Mouse (Mus musculus): Measurements from ENCODE around the gene Capn12. TPM values are rescaled to one million over a fixed set of nuclear protein-coding genes. Genes with fewer than 3 reads are reported as not detected.

Gene Capn12
- polyA plus RNA-seq, 1 experiment from 2014 or later, result 0.67 TPM

DNA sequence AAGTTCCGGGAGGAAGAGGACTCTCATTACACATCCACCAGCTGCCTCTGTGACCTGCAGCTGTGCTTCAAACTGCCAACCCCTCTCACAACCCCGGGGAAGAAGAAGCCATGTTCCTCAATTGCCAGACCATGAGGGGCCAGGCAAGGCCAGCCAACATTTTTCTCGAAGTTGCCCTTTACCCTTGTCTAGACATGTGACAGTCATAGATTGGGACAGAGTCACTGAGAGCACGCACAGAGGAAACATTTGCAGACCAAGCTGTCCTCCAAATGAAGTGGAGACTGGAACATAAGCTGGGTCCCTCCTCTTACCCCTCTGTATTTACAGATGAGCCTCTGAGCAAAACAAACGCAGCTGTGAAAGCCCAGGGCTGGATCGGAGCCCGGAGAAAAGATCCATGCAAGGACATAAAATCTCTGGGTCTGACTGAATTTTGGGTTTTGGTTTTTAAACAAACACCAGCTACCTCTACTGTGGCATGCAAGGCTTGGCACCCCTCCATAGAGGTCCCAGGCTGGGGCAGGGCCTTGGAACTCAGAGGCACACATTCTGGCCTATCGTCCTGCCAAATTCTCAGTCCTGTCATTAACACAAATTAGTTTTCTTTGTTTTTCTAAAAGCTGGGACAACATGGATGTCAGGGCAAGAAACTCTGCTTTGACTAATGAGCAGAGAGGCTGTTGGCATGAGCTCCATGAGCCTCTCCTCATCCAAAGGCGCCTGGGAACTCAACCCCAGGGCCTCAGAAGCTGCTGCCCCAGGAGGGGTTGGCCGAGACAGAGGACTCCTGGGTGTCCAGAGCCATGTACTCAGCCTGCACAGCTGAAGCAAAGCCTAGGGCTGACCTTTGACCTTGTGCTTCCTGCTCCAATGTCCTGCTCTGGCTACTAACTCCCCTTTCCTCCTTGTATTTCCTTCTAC, 36.5 kb downstream of the Capn12 start:
- Histone ChIP-seq H3K4me1 (ENCODE audit: control insufficient read depth, insufficient read depth, low read length) (peaks cover 38% of the 10 kb centered on the region), H3K4me2 (replicated peaks; ENCODE audit: low read depth, low read length) (no peak overlapping the region), H3K27me3 (ENCODE audit: control insufficient read depth, insufficient read depth, low read length) (no peaks in the 10 kb centered on the region), H3K36me3 (ENCODE audit: control insufficient read depth, insufficient read depth, low read length) (peaks cover 46% of the 10 kb centered on the region), H3K27ac (ENCODE audit: low read length) (peak overlapping the region; percentile 82), H3K9ac (replicated peaks; ENCODE audit: low read depth, low read length) (no peak overlapping the region), H3K4me3 (ENCODE audit: low read depth, low read length) (no peak overlapping the region), H3K9me3 (ENCODE audit: control insufficient read depth, low read depth, low read length) (no peaks in the 10 kb centered on the region)
- peak; percentile 38; the same call in 1 of the 2 replicates for ATAC-seq (ENCODE audit: insufficient number of reproducible peaks, insufficient read depth, low FRiP score, low read depth)
- whole genome bisulfite sequencing, result 47% methylated on average over 10 of the region's 10 CpGs

DNA sequence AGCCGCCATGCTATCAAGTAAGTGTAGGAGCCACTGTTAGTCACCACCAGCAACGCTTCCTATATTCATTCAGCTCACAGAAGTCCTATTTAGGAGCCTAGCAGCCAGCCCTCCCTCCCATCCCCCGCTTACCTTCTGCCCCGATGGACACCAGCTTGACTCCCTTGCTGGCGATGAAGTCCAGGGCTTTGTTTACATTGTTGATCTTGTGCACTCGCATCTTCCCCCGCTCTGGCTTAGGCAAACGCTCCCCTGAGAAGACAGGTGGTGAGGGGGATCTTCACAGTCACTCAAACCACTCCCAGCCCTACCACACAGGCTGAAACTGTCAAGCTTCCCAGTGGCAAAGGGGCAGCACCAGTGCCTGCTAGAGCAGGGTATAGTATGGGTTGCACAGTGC, 37.3 kb downstream of the Capn12 start:
- H3K4me2 ChIP-seq (replicated peaks; ENCODE audit: low read depth, low read length), result no peak overlapping the region
- WGBS, result 48% methylated on average over 8 of the region's 8 CpGs
- H3K9ac ChIP-seq (replicated peaks; ENCODE audit: low read depth, low read length), result 0 out of 2 replicates have a peak overlapping the region, but pooled peaks have one; percentile 18
- no peaks in the 10 kb centered on the region for H3K27me3 ChIP-seq (ENCODE audit: control insufficient read depth, insufficient read depth, low read length)
- H3K9me3 ChIP-seq (ENCODE audit: control insufficient read depth, low read depth, low read length), result no peaks in the 10 kb centered on the region
- peak overlapping the region; percentile 82 for H3K27ac ChIP-seq (ENCODE audit: low read length)
- peaks cover 46% of the 10 kb centered on the region for H3K4me1 ChIP-seq (ENCODE audit: control insufficient read depth, insufficient read depth, low read length)
- peaks cover 39% of the 10 kb centered on the region for H3K36me3 ChIP-seq (ENCODE audit: control insufficient read depth, insufficient read depth, low read length)
- H3K4me3 ChIP-seq (ENCODE audit: low read depth, low read length), result no peak overlapping the region
- no peak for ATAC-seq (ENCODE audit: insufficient number of reproducible peaks, insufficient read depth, low FRiP score, low read depth)

DNA sequence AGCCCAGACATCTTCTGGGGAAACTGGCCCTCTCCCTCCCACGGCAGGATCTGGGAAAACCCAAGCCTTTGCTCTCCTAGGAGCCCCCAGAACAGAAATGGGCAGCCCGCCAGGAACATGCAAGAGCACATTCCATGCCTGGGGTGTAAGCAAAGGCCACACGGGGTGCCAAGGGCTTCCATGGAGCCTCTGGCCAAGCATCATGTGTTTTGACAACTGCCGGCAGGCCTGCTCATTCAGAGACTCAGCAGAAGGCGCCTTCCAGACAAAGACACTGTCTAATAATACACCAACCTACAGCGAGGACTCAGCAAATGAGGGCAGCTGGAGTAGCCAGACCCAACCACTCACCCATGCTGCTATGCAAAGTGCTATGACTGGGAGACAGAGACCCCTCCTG, 38.6 kb downstream of the Capn12 start:
- no peaks in the 10 kb centered on the region for H3K9me3 ChIP-seq (ENCODE audit: control insufficient read depth, low read depth, low read length)
- no peak overlapping the region for H3K4me2 ChIP-seq (replicated peaks; ENCODE audit: low read depth, low read length)
- peaks cover 59% of the 10 kb centered on the region for H3K4me1 ChIP-seq (ENCODE audit: control insufficient read depth, insufficient read depth, low read length)
- no peak overlapping the region for H3K4me3 ChIP-seq (ENCODE audit: low read depth, low read length)
- H3K36me3 ChIP-seq (ENCODE audit: control insufficient read depth, insufficient read depth, low read length), result peaks cover 27% of the 10 kb centered on the region
- ATAC-seq (ENCODE audit: insufficient number of reproducible peaks, insufficient read depth, low FRiP score, low read depth), result peak; percentile 63
- H3K9ac ChIP-seq (replicated peaks; ENCODE audit: low read depth, low read length), result no peak overlapping the region
- H3K27me3 ChIP-seq (ENCODE audit: control insufficient read depth, insufficient read depth, low read length), result no peaks in the 10 kb centered on the region
- 9% methylated on average over 6 of the region's 6 CpGs for WGBS
- peak overlapping the region; percentile 82 for H3K27ac ChIP-seq (ENCODE audit: low read length)

DNA sequence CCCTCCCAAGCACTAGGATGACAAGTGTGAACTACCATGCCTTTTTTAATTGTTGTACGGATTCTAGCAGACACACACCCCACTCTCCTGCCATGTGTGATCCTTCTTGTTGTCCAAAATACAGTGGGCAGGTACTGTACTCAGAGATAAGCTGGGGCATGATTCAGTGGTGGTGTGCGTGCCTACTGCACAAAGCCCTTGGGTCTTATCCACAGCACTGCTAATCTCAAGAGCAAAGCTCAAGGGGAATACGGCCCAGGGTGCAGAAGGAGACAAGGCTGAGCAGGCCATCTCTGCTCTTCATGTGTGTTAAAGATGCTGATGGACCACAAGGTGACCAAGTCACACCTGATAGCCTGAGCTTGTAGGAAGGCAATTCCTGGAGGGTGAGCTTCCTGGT, 40.0 kb downstream of the Capn12 start:
- 84% methylated on average over 3 of the region's 3 CpGs for WGBS
- H3K4me2 ChIP-seq (replicated peaks; ENCODE audit: low read depth, low read length), result no peak overlapping the region
- no peak for ATAC-seq (ENCODE audit: insufficient number of reproducible peaks, insufficient read depth, low FRiP score, low read depth)

DNA sequence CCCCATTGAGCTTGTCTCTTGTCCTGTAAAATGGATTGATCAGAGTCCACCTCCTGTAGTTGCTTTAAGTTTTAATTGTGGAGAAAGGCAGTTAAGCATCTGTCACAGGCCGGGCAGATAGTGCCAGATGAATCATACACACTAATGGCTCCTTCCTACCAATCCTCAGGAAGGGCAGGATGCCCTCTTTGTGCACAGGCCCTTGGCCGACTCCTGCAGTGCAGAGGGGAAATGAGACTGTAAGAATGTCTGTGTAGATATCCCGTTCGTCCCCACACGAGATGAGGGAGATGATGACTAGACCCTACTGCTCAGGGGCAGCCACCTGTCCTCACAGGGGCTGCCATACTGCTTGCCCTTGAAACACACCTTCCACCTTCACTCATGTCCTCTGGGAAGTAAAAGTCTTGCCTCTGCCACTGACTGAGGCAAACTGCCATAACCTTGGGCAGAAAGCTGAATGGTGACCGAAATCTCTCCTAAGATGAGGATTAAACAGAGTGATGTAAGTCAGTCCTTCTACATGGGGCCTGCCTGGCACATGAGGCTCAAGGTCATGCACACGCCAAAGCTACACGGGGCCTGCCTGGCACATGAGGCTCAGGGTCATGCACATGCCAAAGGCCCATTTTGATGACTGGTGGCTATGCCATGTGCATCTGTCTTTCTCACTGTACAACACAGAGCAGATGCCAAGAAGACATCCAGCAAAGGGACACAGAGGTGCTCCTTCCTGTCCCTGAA, 40.7 kb downstream of the Capn12 start:
- peaks cover 9% of the 10 kb centered on the region; the same call in 1 of the 2 replicates for H3K36me3 ChIP-seq (ENCODE audit: control insufficient read depth, insufficient read depth, low read length)
- H3K4me2 ChIP-seq (replicated peaks; ENCODE audit: low read depth, low read length), result no peak overlapping the region
- no peaks in the 10 kb centered on the region for H3K9me3 ChIP-seq (ENCODE audit: control insufficient read depth, low read depth, low read length)
- H3K27me3 ChIP-seq (ENCODE audit: control insufficient read depth, insufficient read depth, low read length), result no peaks in the 10 kb centered on the region
- no peak overlapping the region for H3K9ac ChIP-seq (replicated peaks; ENCODE audit: low read depth, low read length)
- H3K4me1 ChIP-seq (ENCODE audit: control insufficient read depth, insufficient read depth, low read length), result peaks cover 74% of the 10 kb centered on the region
- WGBS, result 84% methylated on average over 8 of the region's 8 CpGs
- H3K4me3 ChIP-seq (ENCODE audit: low read depth, low read length), result no peak overlapping the region
- ATAC-seq (ENCODE audit: insufficient number of reproducible peaks, insufficient read depth, low FRiP score, low read depth), result no peak
- H3K27ac ChIP-seq (ENCODE audit: low read length), result peak overlapping the region; percentile 28; the same call in 1 of the 2 replicates

More for the DNA sequence above, 40.0 kb downstream of the Capn12 start:
- Histone ChIP-seq H3K9ac (replicated peaks; ENCODE audit: low read depth, low read length) (no peak overlapping the region), H3K36me3 (ENCODE audit: control insufficient read depth, insufficient read depth, low read length) (peaks cover 13% of the 10 kb centered on the region), H3K27me3 (ENCODE audit: control insufficient read depth, insufficient read depth, low read length) (no peaks in the 10 kb centered on the region), H3K9me3 (ENCODE audit: control insufficient read depth, low read depth, low read length) (no peaks in the 10 kb centered on the region), H3K4me1 (ENCODE audit: control insufficient read depth, insufficient read depth, low read length) (peaks cover 72% of the 10 kb centered on the region), H3K27ac (ENCODE audit: low read length) (peak overlapping the region; percentile 48; the same call in 1 of the 2 replicates), H3K4me3 (ENCODE audit: low read depth, low read length) (no peak overlapping the region)

DNA sequence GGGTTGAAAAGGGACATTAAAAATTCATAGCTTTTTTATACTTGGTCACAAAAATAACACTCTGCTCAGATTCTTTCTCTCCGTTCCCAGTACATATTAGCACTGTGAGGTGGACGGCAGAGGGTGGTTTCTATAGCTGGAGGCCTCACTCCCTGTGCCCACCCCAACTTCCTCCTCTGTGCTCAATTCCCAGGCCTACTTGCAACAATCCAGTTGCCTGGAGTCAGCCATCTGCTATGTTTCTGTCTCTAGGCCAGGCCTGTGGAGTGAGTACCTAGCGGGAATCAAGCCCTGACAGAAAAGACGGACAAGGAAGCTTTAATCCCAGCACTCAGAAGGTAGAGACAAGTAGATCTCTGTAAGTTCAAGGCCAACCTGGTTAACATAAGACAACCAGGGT, 41.4 kb downstream of the Capn12 start:
- no peak overlapping the region for H3K4me2 ChIP-seq (replicated peaks; ENCODE audit: low read depth, low read length)
- H3K36me3 ChIP-seq (ENCODE audit: control insufficient read depth, insufficient read depth, low read length), result peaks cover 9% of the 10 kb centered on the region; the same call in 1 of the 2 replicates
- H3K27ac ChIP-seq (ENCODE audit: low read length), result peak overlapping the region; percentile 90; the same call in 1 of the 2 replicates
- no peaks in the 10 kb centered on the region for H3K9me3 ChIP-seq (ENCODE audit: control insufficient read depth, low read depth, low read length)
- H3K9ac ChIP-seq (replicated peaks; ENCODE audit: low read depth, low read length), result no peak overlapping the region
- WGBS, result 80% methylated on average over 4 of the region's 4 CpGs
- ATAC-seq (ENCODE audit: insufficient number of reproducible peaks, insufficient read depth, low FRiP score, low read depth), result no peak
- H3K27me3 ChIP-seq (ENCODE audit: control insufficient read depth, insufficient read depth, low read length), result no peaks in the 10 kb centered on the region
- H3K4me1 ChIP-seq (ENCODE audit: control insufficient read depth, insufficient read depth, low read length), result peaks cover 74% of the 10 kb centered on the region
- H3K4me3 ChIP-seq (ENCODE audit: low read depth, low read length), result no peak overlapping the region

DNA sequence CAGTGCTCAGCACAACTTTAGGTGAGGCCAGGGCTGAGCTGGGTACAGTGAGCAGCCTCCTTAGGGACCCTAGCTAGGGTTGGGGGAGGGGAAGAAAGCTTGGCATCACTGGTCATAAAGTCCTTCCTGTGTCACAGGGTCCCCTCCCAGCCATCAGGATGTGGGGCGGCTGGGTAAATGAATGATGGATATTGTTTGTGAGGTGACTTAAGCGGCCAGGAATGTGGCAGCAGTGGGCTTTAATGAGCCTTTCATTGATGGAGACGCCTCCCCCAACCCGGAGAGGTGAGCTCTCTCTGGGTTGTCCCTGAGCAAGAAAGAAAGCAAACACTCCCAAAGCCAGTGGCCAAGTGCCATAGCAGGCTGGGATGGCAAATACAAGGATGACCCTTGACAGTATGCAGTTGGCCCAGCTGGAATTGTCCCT, 42.7 kb downstream of the Capn12 start:
- H3K4me1 ChIP-seq (ENCODE audit: control insufficient read depth, insufficient read depth, low read length), result peaks cover 65% of the 10 kb centered on the region
- WGBS, result 17% methylated on average over 4 of the region's 4 CpGs
- ATAC-seq (ENCODE audit: insufficient number of reproducible peaks, insufficient read depth, low FRiP score, low read depth), result peak; percentile 33; the same call in 1 of the 2 replicates
- no peaks in the 10 kb centered on the region for H3K27me3 ChIP-seq (ENCODE audit: control insufficient read depth, insufficient read depth, low read length)
- H3K9me3 ChIP-seq (ENCODE audit: control insufficient read depth, low read depth, low read length), result no peaks in the 10 kb centered on the region
- H3K9ac ChIP-seq (replicated peaks; ENCODE audit: low read depth, low read length), result no peak overlapping the region
- H3K27ac ChIP-seq (ENCODE audit: low read length), result peak overlapping the region; percentile 90
- H3K36me3 ChIP-seq (ENCODE audit: control insufficient read depth, insufficient read depth, low read length), result no peaks in the 10 kb centered on the region; the same call in 1 of the 2 replicates
- H3K4me3 ChIP-seq (ENCODE audit: low read depth, low read length), result no peak overlapping the region
- no peak overlapping the region for H3K4me2 ChIP-seq (replicated peaks; ENCODE audit: low read depth, low read length)

DNA sequence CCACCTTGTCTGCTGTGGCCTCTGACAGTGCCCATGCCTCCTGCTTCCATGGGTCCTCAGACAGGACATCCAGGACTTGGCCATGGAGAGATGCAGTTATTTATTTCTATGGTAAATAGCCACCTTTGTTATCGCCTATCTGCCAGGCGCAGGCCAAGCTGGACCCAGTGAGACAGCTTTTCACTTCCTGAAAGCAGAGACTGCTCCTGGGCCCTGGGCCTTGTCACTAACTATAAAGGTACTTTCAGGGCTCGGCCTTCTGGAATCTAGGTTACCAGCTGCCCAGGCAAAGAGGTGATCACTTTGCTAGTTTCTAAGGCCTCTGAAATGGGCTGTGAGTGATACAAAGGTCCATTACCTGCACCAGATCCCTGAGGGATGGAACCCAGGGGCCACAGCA, 43.6 kb downstream of the Capn12 start:
- Histone ChIP-seq H3K9me3 (ENCODE audit: control insufficient read depth, low read depth, low read length) (no peaks in the 10 kb centered on the region), H3K4me3 (ENCODE audit: low read depth, low read length) (no peak overlapping the region), H3K9ac (replicated peaks; ENCODE audit: low read depth, low read length) (no peak overlapping the region), H3K27ac (ENCODE audit: low read length) (peak overlapping the region; percentile 90), H3K4me2 (replicated peaks; ENCODE audit: low read depth, low read length) (peak overlapping the region; percentile 8; the same call in 1 of the 2 replicates), H3K4me1 (ENCODE audit: control insufficient read depth, insufficient read depth, low read length) (peaks cover 65% of the 10 kb centered on the region), H3K36me3 (ENCODE audit: control insufficient read depth, insufficient read depth, low read length) (no peaks in the 10 kb centered on the region; the same call in 1 of the 2 replicates), H3K27me3 (ENCODE audit: control insufficient read depth, insufficient read depth, low read length) (no peaks in the 10 kb centered on the region)
- WGBS, result 59% methylated on average over 3 of the region's 3 CpGs
- ATAC-seq (ENCODE audit: insufficient number of reproducible peaks, insufficient read depth, low FRiP score, low read depth), result no peak
